Mouse (Mus musculus) brain, adult 10 weeks (tissue): ENCODE measurements around the gene Hand2. TPM values are rescaled to one million over a fixed set of nuclear protein-coding genes. Genes with fewer than 3 reads are reported as not detected.

Source experiments
- polyA plus RNA-seq: library from polyadenylated mRNA; stranded (reverse); fragments of 350-450 nt; fragmentation: Illumina TruSeq; extraction: RNeasy Lipid Tissue Mini Kit (QIAGEN cat#74804); gene quantifications from one replicate; pipeline ENCODE4 v1.2.3, GENCODE M21; 2015; ENCODE audit warnings: low read depth, low replicate concordance

The Hand2 gene
- not detected for polyA plus RNA-seq

GRCm38 (mm10) chr8:57320851-57321743, at the start of gene Hand2:
Hand2 (plus strand) TSS chr8:57320983.

Other genes starting within 250 kb of the Hand2 start
- gene Scrg1, start 134.9 kb downstream of the Hand2 start, polyA plus RNA-seq: 76.7 TPM
- gene Sap30, start 166.9 kb downstream of the Hand2 start, polyA plus RNA-seq: 8.5 TPM
- gene Hmgb2, start 190.9 kb downstream of the Hand2 start, polyA plus RNA-seq: 5.9 TPM